Mouse (Mus musculus) lung, postnatal 36 days (tissue): ENCODE data around the gene AV320801.
"Not testable (repeated sequence)": the region's sequence is repeated elsewhere in the genome, so short reads cannot be mapped to it uniquely, and the experiment has no call there.

ENCODE experiments used
- DNase-seq: peaks from one replicate; pipeline ENCODE4 v3.0.0; 2022; ENCODE audit warnings: mixed read lengths

AV320801 gene

DNA sequence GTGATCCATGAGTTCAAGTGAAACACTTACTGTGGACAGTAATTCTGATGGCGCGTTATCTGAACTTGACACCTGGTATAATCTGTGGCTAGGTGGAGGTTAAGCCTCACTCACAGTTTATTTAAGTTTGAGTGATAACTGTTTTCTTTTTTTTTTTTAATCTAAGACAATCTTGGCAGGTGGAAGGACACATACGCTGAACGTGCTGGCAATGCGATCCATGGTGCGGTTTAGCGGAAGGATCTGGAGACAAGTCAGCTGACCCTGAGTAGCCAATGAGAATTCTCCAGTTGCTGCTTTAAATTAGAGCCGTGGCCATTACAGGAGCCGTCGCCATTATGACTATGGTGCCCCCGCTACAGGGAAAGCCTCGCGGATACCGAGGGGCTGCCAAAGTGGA lies at the start of gene AV320801:
TSS of gene AV320801 (plus strand) at position 301 of the 400 bp plus-strand sequence.
- not testable (repeated sequence) for DNase-seq

DNA sequence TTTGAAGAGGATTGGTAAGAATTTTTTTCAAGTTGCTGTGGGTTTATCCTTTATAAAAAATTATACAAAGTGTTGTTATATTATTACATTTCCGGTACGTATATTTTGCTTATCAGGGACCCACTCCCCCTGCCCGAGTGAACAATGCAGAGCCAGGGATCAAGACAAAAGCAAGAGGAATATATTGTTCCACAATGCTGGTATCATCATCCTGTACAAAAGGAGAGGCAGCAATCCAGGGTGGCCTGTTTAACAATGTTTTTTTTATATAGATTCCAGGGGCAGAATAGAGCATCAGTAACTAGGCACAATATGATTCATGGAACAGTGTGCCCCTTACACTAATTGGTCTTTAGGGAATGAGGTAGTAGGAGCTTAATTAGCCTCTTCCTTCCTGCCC lies 30.2 kb upstream of the AV320801 start:
- not testable (repeated sequence) for DNase-seq

DNA sequence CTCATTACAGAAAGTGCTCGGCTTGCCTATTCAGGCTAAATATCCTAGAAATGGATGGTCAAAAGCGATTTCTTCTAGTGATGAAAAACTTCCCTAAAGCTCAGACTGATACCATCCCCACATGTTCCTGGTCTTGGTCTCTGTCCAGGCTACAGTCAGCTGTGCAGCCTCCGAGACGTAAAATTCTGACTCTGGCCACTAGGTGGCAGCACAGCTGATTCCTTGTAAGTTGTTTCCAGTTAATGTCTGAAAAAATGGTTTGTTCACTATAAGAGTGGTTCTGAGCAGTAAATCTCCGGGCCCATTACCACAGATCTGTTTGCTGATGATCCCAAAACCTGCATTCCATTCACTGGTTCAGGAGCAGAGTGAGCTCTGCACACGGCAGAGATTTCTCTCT lies 12.5 kb upstream of the AV320801 start:
- DNase-seq = not testable (repeated sequence)

GRCm38 (mm10) chrX:135483183-135483582 lies 11.2 kb upstream of the AV320801 start:
- not testable (repeated sequence) for DNase-seq
